In genomic region chr14:27338034-27338708, GRCm38 (mm10) we compare ENCODE assay signal across 9 mouse cellular contexts.
DNase-seq lines count a peak whose midpoint lies in the region; ATAC-seq and TF ChIP-seq lines count a peak whose summit lies in the region.
"Had no signal": no experiment of that assay in that cellular context is flagged by ENCODE, and none has a peak within 500 bp of the region (broad histone marks: within the 10 kb centered on the region; RNA-seq: fewer than 3 reads in every experiment).

No protein-coding gene starts in this region.

- H3K9ac ChIP-seq in hindbrain, embryonic 14.5 days, result no peak overlapping the region
- H3K9ac ChIP-seq: lung, embryonic 15.5 days had no signal

- H3K4me3 ChIP-seq in hindbrain, embryonic 14.5 days (replicated peaks; ENCODE audit: low read length), result no peak overlapping the region
- no peak overlapping the region for H3K4me3 ChIP-seq in hindbrain, embryonic 10.5 days
- no peak overlapping the region for H3K4me3 ChIP-seq in thymus, adult 2 months (ENCODE audit: control insufficient read depth, insufficient read depth, low read length)
- H3K4me3 ChIP-seq: lung, embryonic 15.5 days had no signal

- no peak overlapping the region for H3K27ac ChIP-seq in hindbrain, embryonic 14.5 days
- H3K27ac ChIP-seq in hindbrain, embryonic 10.5 days, result no peak overlapping the region
- no peak overlapping the region for H3K27ac ChIP-seq in thymus, adult 2 months (ENCODE audit: control insufficient read depth, insufficient read depth, low read length)
- H3K27ac ChIP-seq: lung, embryonic 15.5 days had no signal

- ATAC-seq in hindbrain, embryonic 14.5 days (ENCODE audit: low FRiP score), result no peak
- ATAC-seq in activated CD4-positive, CD25-positive, alpha-beta regulatory T cell, adult 4 months, result no peak

- DNase-seq in hindbrain, embryonic 14.5 days (ENCODE audit: low spot score), result peak; percentile 79
- DNase-seq in hindbrain, embryonic 10.5 days (ENCODE audit: low spot score), result no peak
- peak; percentile 52 for DNase-seq in thymus, adult 2 months
- DNase-seq in thymus, adult 18-20 months, result no peak
- peak; percentile 70 to 82 for DNase-seq in cerebellum, postnatal 10 days
- peak; percentile 47 to 56 for DNase-seq in layer of hippocampus, postnatal 10 days (ENCODE audit: low spot score in 2 of 2)
- DNase-seq in thymus, postnatal 14 days, result peak; percentile 73

- TF ChIP-seq POLR2A in thymus, adult 2 months (IDR thresholded peaks at IDR 0.05; ENCODE audit: control insufficient read depth, extremely low read depth, insufficient read depth, low read length, poor library complexity), result no peak

- no peak for TF ChIP-seq CTCF in thymus, adult 2 months (IDR thresholded peaks at IDR 0.05; ENCODE audit: borderline replicate concordance, control insufficient read depth, extremely low read depth, insufficient read depth, low read length, poor library complexity)

- no peaks in the 10 kb centered on the region for H3K9me3 ChIP-seq in hindbrain, embryonic 14.5 days (ENCODE audit: control insufficient read depth, low read length)
- H3K9me3 ChIP-seq in hindbrain, embryonic 10.5 days, result no peaks in the 10 kb centered on the region
- H3K9me3 ChIP-seq: lung, embryonic 15.5 days had no signal

- no peak overlapping the region for H3K4me2 ChIP-seq in hindbrain, embryonic 14.5 days (replicated peaks)

- no peaks in the 10 kb centered on the region for H3K36me3 ChIP-seq in hindbrain, embryonic 14.5 days (replicated peaks; ENCODE audit: control insufficient read depth, insufficient read depth)
- no peaks in the 10 kb centered on the region for H3K36me3 ChIP-seq in hindbrain, embryonic 10.5 days
- no peaks in the 10 kb centered on the region for H3K36me3 ChIP-seq in thymus, adult 2 months (ENCODE audit: control insufficient read depth, insufficient read depth, low read length)
- H3K36me3 ChIP-seq: lung, embryonic 15.5 days had no signal

- peaks cover 12% of the 10 kb centered on the region; the same call in 1 of the 2 replicates for H3K4me1 ChIP-seq in hindbrain, embryonic 14.5 days (replicated peaks; ENCODE audit: control insufficient read depth, insufficient read depth, low read length)
- peaks cover 17% of the 10 kb centered on the region for H3K4me1 ChIP-seq in hindbrain, embryonic 10.5 days (replicated peaks)
- H3K4me1 ChIP-seq in thymus, adult 2 months (replicated peaks; ENCODE audit: control insufficient read depth, insufficient read depth, low read length), result peaks cover 28% of the 10 kb centered on the region

- 37% methylated on average over 12 of the region's 12 CpGs for WGBS in hindbrain, embryonic 14.5 days
- 41% methylated on average over 12 of the region's 12 CpGs for WGBS in hindbrain, embryonic 10.5 days
- WGBS in thymus, adult 2 months, result 22% methylated on average over 12 of the region's 12 CpGs

- peaks cover 36% of the 10 kb centered on the region for H3K27me3 ChIP-seq in hindbrain, embryonic 14.5 days (ENCODE audit: control insufficient read depth, insufficient read depth, low read length)
- H3K27me3 ChIP-seq in hindbrain, embryonic 10.5 days (ENCODE audit: insufficient read depth, poor library complexity, severe bottlenecking), result peaks cover 44% of the 10 kb centered on the region
- H3K27me3 ChIP-seq in thymus, adult 2 months (ENCODE audit: control insufficient read depth, insufficient read depth, low read length), result no peaks in the 10 kb centered on the region

Comparison
In these comparisons a context has a peak if more than half of its experiments do, and no peak if none do; other contexts are left out.
1. DNase-seq: peak in hindbrain, embryonic 14.5 days (single experiment), thymus, adult 2 months (single experiment), cerebellum, postnatal 10 days (2 of 2), layer of hippocampus, postnatal 10 days (2 of 2) and thymus, postnatal 14 days (single experiment); none in hindbrain, embryonic 10.5 days (single experiment) and thymus, adult 18-20 months (0 of 2).